Mouse (Mus musculus) midbrain, embryonic 10.5 days (tissue): ENCODE data around the gene Rab5b. TPM values are rescaled to one million over a fixed set of nuclear protein-coding genes. Genes with fewer than 3 reads are reported as not detected.
"Not testable (repeated sequence)": the region's sequence is repeated elsewhere in the genome, so short reads cannot be mapped to it uniquely, and the experiment has no call there.

Source experiments
- DNase-seq: peaks from one replicate; pipeline ENCODE4 v3.0.0-alpha.2; 2017; ENCODE audit warnings: low spot score
- H3K27ac ChIP-seq: fragments of 300-500 bp; sonication (generic); replicated peaks from 2 replicates; pipeline ENCODE4 v1.5.1; 2016; ENCODE audit warnings: mild to moderate bottlenecking
- H3K27me3 ChIP-seq: fragments of 300-500 bp; sonication (generic); 2 replicates; pipeline ENCODE4 v1.6.1; 2016; ENCODE audit warnings: low read depth, mild to moderate bottlenecking; ENCODE audit not compliant: poor library complexity, severe bottlenecking
- H3K36me3 ChIP-seq: fragments of 300-500 bp; sonication (generic); 2 replicates; pipeline ENCODE4 v1.6.1; 2016; ENCODE audit warnings: mild to moderate bottlenecking, moderate library complexity
- H3K4me1 ChIP-seq: fragments of 300-500 bp; sonication (generic); 2 replicates; pipeline ENCODE4 v1.6.1; 2016
- H3K4me3 ChIP-seq: fragments of 300-500 bp; sonication (generic); 2 replicates; pipeline ENCODE4 v1.5.1; 2016; ENCODE audit warnings: mild to moderate bottlenecking, moderate library complexity
- H3K9me3 ChIP-seq: fragments of 300-500 bp; sonication (generic); replicated peaks from 2 replicates; pipeline ENCODE4 v1.6.1; 2016; ENCODE audit warnings: mild to moderate bottlenecking
- WGBS: fragments of 180-500 bp; shearing (Covaris S2); methylation state at CpG from one replicate; pipeline ENCODE4 v1.1.7; 2016; 5-methylcytosine and 5-hydroxymethylcytosine counted together
- polyA plus RNA-seq: library from polyadenylated mRNA; unstranded; fragments of >200 nt; fragmentation: Nextera tagmentation; extraction: Ambion mirVana; gene quantifications from 2 replicates; pipeline ENCODE4 v1.2.1, GENCODE M21; 2016

The Rab5b gene
- polyA plus RNA-seq, 1 experiment from 2014 or later, result 73.3 TPM

- not testable (repeated sequence) for H3K4me3 ChIP-seq, H3K27ac ChIP-seq, H3K27me3 ChIP-seq, H3K9me3 ChIP-seq, H3K4me1 ChIP-seq, DNase-seq
- peaks cover 20% of the 10 kb centered on the region for H3K36me3 ChIP-seq
- WGBS, result 85% methylated on average over 5 of the region's 5 CpGs
Measured at GRCm38 (mm10) chr10:128630306-128630705, 65.8 kb downstream of the Rab5b start.

GRCm38 (mm10) chr10:128629746-128630145 lies 66.3 kb downstream of the Rab5b start:
- H3K27me3 ChIP-seq, result no peaks in the 10 kb centered on the region
- no peaks in the 10 kb centered on the region for H3K9me3 ChIP-seq
- DNase-seq, result no peak
- H3K27ac ChIP-seq, result no peak overlapping the region
- no peak overlapping the region for H3K4me3 ChIP-seq
- 79% methylated on average over 2 of the region's 2 CpGs for WGBS
- peaks cover 14% of the 10 kb centered on the region for H3K4me1 ChIP-seq
- H3K36me3 ChIP-seq, result peaks cover 20% of the 10 kb centered on the region

- WGBS, result 86% methylated on average over 10 of the region's 10 CpGs
- no peak overlapping the region for H3K27ac ChIP-seq
- H3K27me3 ChIP-seq, result no peaks in the 10 kb centered on the region
- no peaks in the 10 kb centered on the region for H3K9me3 ChIP-seq
- peaks cover 14% of the 10 kb centered on the region for H3K4me1 ChIP-seq
- H3K4me3 ChIP-seq, result no peak overlapping the region
- peaks cover 30% of the 10 kb centered on the region for H3K36me3 ChIP-seq
- DNase-seq, result no peak
Measured at GRCm38 (mm10) chr10:128627398-128628317, 68.4 kb downstream of the Rab5b start.

Other genes with a start within 250 kb of the Rab5b start
- gene Smarcc2, start 237.0 kb downstream of the Rab5b start, polyA plus RNA-seq, result 75.2 and 110 TPM in 2 replicates
- 833 and 890 TPM in 2 replicates for gene Myl6, start 202.1 kb downstream of the Rab5b start, polyA plus RNA-seq
- 1.8 and 2.9 TPM in 2 replicates for gene Myl6b, start 197.6 kb downstream of the Rab5b start, polyA plus RNA-seq
- 17.2 and 23.6 TPM in 2 replicates for gene Esyt1, start 170.4 kb downstream of the Rab5b start, polyA plus RNA-seq
- 15.4 and 19.5 TPM in 2 replicates for gene Zc3h10, start 148.5 kb downstream of the Rab5b start, polyA plus RNA-seq
- gene Rpl41, start 147.0 kb downstream of the Rab5b start, polyA plus RNA-seq, result 2,872 and 3,266 TPM in 2 replicates
- 231 and 262 TPM in 2 replicates for gene Pa2g4, start 130.3 kb downstream of the Rab5b start, polyA plus RNA-seq
- gene Erbb3, start 106.6 kb downstream of the Rab5b start, polyA plus RNA-seq, result 0.72 and 1.4 TPM in 2 replicates
- gene Rps26, start 69.5 kb downstream of the Rab5b start, polyA plus RNA-seq, result 460 and 529 TPM in 2 replicates
- gene Ikzf4, start 50.3 kb downstream of the Rab5b start, polyA plus RNA-seq, result 2.8 and 3.6 TPM in 2 replicates
- gene Suox, start 22.2 kb downstream of the Rab5b start, polyA plus RNA-seq, result 13.9 and 14.9 TPM in 2 replicates
- 3.9 and 6.7 TPM in 2 replicates for gene Pmel, start 7.9 kb upstream of the Rab5b start, polyA plus RNA-seq
- gene Cdk2, start 8.8 kb upstream of the Rab5b start, polyA plus RNA-seq, result 107 and 110 TPM in 2 replicates
- 3.7 and 4.7 TPM in 2 replicates for gene Dgka, start 48.6 kb upstream of the Rab5b start, polyA plus RNA-seq
- 56.6 and 59.1 TPM in 2 replicates for gene Pym1, start 51.6 kb upstream of the Rab5b start, polyA plus RNA-seq
- gene Mmp19, start 94.6 kb upstream of the Rab5b start, polyA plus RNA-seq, result 0.44 and 0.66 TPM in 2 replicates
- gene Dnajc14, start 107.8 kb upstream of the Rab5b start, polyA plus RNA-seq, result 50.7 and 57.8 TPM in 2 replicates
- gene Tmem198b, start 108.1 kb upstream of the Rab5b start, polyA plus RNA-seq, result 22.1 and 24.3 TPM in 2 replicates
- 260 and 264 TPM in 2 replicates for gene Sarnp, start 121.1 kb upstream of the Rab5b start, polyA plus RNA-seq
- gene Ormdl2, start 125.4 kb upstream of the Rab5b start, polyA plus RNA-seq, result 82.0 and 100 TPM in 2 replicates
- gene Gdf11, start 195.5 kb upstream of the Rab5b start, polyA plus RNA-seq, result 9.5 and 10.5 TPM in 2 replicates
- 195 and 196 TPM in 2 replicates for gene Cd63, start 204.7 kb upstream of the Rab5b start, polyA plus RNA-seq
- gene Rdh5, start 226.6 kb upstream of the Rab5b start, polyA plus RNA-seq, result 13.3 and 14.9 TPM in 2 replicates
- 216 and 236 TPM in 2 replicates for gene Bloc1s1, start 227.8 kb upstream of the Rab5b start, polyA plus RNA-seq
- gene Itga7, start 237.6 kb upstream of the Rab5b start, polyA plus RNA-seq, result 1.7 and 1.9 TPM in 2 replicates